Mouse (Mus musculus): Measurements from ENCODE around the gene Miga1. TPM values are rescaled to one million over a fixed set of nuclear protein-coding genes. Genes with fewer than 3 reads are reported as not detected.

Miga1 gene
- polyA plus RNA-seq, 1 experiment from 2014 or later = 3.8 TPM

GRCm38 (mm10) chr3:152352289-152352688 is 12.1 kb upstream of the Miga1 start:
- Histone ChIP-seq H3K36me3 (ENCODE audit: control insufficient read depth, insufficient read depth) (no peaks in the 10 kb centered on the region; the same call in 1 of the 2 replicates), H3K27ac (ENCODE audit: low read length) (no peak overlapping the region), H3K27me3 (ENCODE audit: control insufficient read depth, insufficient read depth, low read depth, low read length) (no peaks in the 10 kb centered on the region), H3K4me2 (ENCODE audit: low read depth, low read length) (no peak overlapping the region), H3K9ac (ENCODE audit: low read depth, low read length) (no peak overlapping the region), H3K4me1 (ENCODE audit: control insufficient read depth, low read depth, low read length) (peaks cover 36% of the 10 kb centered on the region), H3K9me3 (replicated peaks; ENCODE audit: control insufficient read depth, low read length) (no peaks in the 10 kb centered on the region), H3K4me3 (ENCODE audit: low read depth, low read length) (no peak overlapping the region)
- 61% methylated on average over 4 of the region's 4 CpGs for WGBS (ENCODE audit: insufficient replicate concordance)
- ATAC-seq (ENCODE audit: low read depth) = 0 out of 2 replicates have a peak, but pooled peaks have one; percentile 10

- Histone ChIP-seq H3K4me2 (ENCODE audit: low read depth, low read length) (no peak overlapping the region), H3K27me3 (ENCODE audit: control insufficient read depth, insufficient read depth, low read depth, low read length) (no peaks in the 10 kb centered on the region), H3K36me3 (ENCODE audit: control insufficient read depth, insufficient read depth) (no peaks in the 10 kb centered on the region; the same call in 1 of the 2 replicates), H3K27ac (ENCODE audit: low read length) (0 out of 2 replicates have a peak overlapping the region, but pooled peaks have one; percentile 12), H3K4me3 (ENCODE audit: low read depth, low read length) (no peak overlapping the region), H3K4me1 (ENCODE audit: control insufficient read depth, low read depth, low read length) (peaks cover 38% of the 10 kb centered on the region), H3K9me3 (replicated peaks; ENCODE audit: control insufficient read depth, low read length) (no peaks in the 10 kb centered on the region), H3K9ac (ENCODE audit: low read depth, low read length) (no peak overlapping the region)
- ATAC-seq (ENCODE audit: low read depth) = no peak
- 65% methylated on average over 5 of the region's 5 CpGs for WGBS (ENCODE audit: insufficient replicate concordance)
Observed at GRCm38 (mm10) chr3:152350966-152351365, 10.8 kb upstream of the Miga1 start.

- no peak overlapping the region for H3K4me2 ChIP-seq (ENCODE audit: low read depth, low read length)
- WGBS (ENCODE audit: insufficient replicate concordance) = 65% methylated on average over 3 of the region's 3 CpGs
- no peak for ATAC-seq (ENCODE audit: low read depth)
- H3K4me3 ChIP-seq (ENCODE audit: low read depth, low read length) = no peak overlapping the region
- no peaks in the 10 kb centered on the region for H3K9me3 ChIP-seq (replicated peaks; ENCODE audit: control insufficient read depth, low read length)
- no peaks in the 10 kb centered on the region; the same call in 1 of the 2 replicates for H3K36me3 ChIP-seq (ENCODE audit: control insufficient read depth, insufficient read depth)
- peaks cover 34% of the 10 kb centered on the region for H3K4me1 ChIP-seq (ENCODE audit: control insufficient read depth, low read depth, low read length)
- no peaks in the 10 kb centered on the region for H3K27me3 ChIP-seq (ENCODE audit: control insufficient read depth, insufficient read depth, low read depth, low read length)
- H3K9ac ChIP-seq (ENCODE audit: low read depth, low read length) = no peak overlapping the region
- no peak overlapping the region for H3K27ac ChIP-seq (ENCODE audit: low read length)
Observed at GRCm38 (mm10) chr3:152350431-152350830, 10.2 kb upstream of the Miga1 start.

- Histone ChIP-seq H3K36me3 (ENCODE audit: control insufficient read depth, insufficient read depth) (no peaks in the 10 kb centered on the region), H3K9me3 (replicated peaks; ENCODE audit: control insufficient read depth, low read length) (no peaks in the 10 kb centered on the region), H3K4me3 (ENCODE audit: low read depth, low read length) (no peak overlapping the region; the same call in 1 of the 2 replicates), H3K4me1 (ENCODE audit: control insufficient read depth, low read depth, low read length) (peaks cover 29% of the 10 kb centered on the region), H3K27me3 (ENCODE audit: control insufficient read depth, insufficient read depth, low read depth, low read length) (no peaks in the 10 kb centered on the region), H3K27ac (ENCODE audit: low read length) (no peak overlapping the region), H3K9ac (ENCODE audit: low read depth, low read length) (no peak overlapping the region), H3K4me2 (ENCODE audit: low read depth, low read length) (0 out of 2 replicates have a peak overlapping the region, but pooled peaks have one; percentile 71)
- WGBS (ENCODE audit: insufficient replicate concordance) = 80% methylated on average over 10 of the region's 10 CpGs
- no peak for ATAC-seq (ENCODE audit: low read depth)
Observed at GRCm38 (mm10) chr3:152348011-152348830, 8.0 kb upstream of the Miga1 start.

- peak; percentile 41 for ATAC-seq (ENCODE audit: low read depth)
- H3K4me1 ChIP-seq (ENCODE audit: control insufficient read depth, low read depth, low read length) = peaks cover 29% of the 10 kb centered on the region
Observed at GRCm38 (mm10) chr3:152347227-152347626, 7.0 kb upstream of the Miga1 start.

GRCm38 (mm10) chr3:152346633-152347141 is 6.5 kb upstream of the Miga1 start:
- peak; percentile 1; the same call in 1 of the 2 replicates for ATAC-seq (ENCODE audit: low read depth)
- Histone ChIP-seq H3K27ac (ENCODE audit: low read length) (peak overlapping the region; percentile 92), H3K27me3 (ENCODE audit: control insufficient read depth, insufficient read depth, low read depth, low read length) (no peaks in the 10 kb centered on the region), H3K4me3 (ENCODE audit: low read depth, low read length) (peak overlapping the region; percentile 86), H3K9ac (ENCODE audit: low read depth, low read length) (peak overlapping the region; percentile 82), H3K4me1 (ENCODE audit: control insufficient read depth, low read depth, low read length) (peaks cover 25% of the 10 kb centered on the region), H3K9me3 (replicated peaks; ENCODE audit: control insufficient read depth, low read length) (no peaks in the 10 kb centered on the region), H3K4me2 (ENCODE audit: low read depth, low read length) (peak overlapping the region; percentile 71), H3K36me3 (ENCODE audit: control insufficient read depth, insufficient read depth) (no peaks in the 10 kb centered on the region)
- WGBS (ENCODE audit: insufficient replicate concordance) = under 1% methylated on average over 30 of the region's 54 CpGs

More at GRCm38 (mm10) chr3:152347227-152347626, 7.0 kb upstream of the Miga1 start:
- peak overlapping the region; percentile 82 for H3K9ac ChIP-seq (ENCODE audit: low read depth, low read length)
- H3K36me3 ChIP-seq (ENCODE audit: control insufficient read depth, insufficient read depth) = no peaks in the 10 kb centered on the region
- no peaks in the 10 kb centered on the region for H3K27me3 ChIP-seq (ENCODE audit: control insufficient read depth, insufficient read depth, low read depth, low read length)
- H3K4me2 ChIP-seq (ENCODE audit: low read depth, low read length) = peak overlapping the region; percentile 71
- no peaks in the 10 kb centered on the region for H3K9me3 ChIP-seq (replicated peaks; ENCODE audit: control insufficient read depth, low read length)
- H3K27ac ChIP-seq (ENCODE audit: low read length) = peak overlapping the region; percentile 92
- 14% methylated on average over 3 of the region's 3 CpGs for WGBS (ENCODE audit: insufficient replicate concordance)
- H3K4me3 ChIP-seq (ENCODE audit: low read depth, low read length) = peak overlapping the region; percentile 86

- ATAC-seq (ENCODE audit: low read depth) = peak; percentile 96
- H3K27me3 ChIP-seq (ENCODE audit: control insufficient read depth, insufficient read depth, low read depth, low read length) = no peaks in the 10 kb centered on the region
- H3K4me3 ChIP-seq (ENCODE audit: low read depth, low read length) = peak within 1 kb of the TSS; percentile 86
- peaks cover 20% of the 10 kb centered on the region for H3K4me1 ChIP-seq (ENCODE audit: control insufficient read depth, low read depth, low read length)
- no peaks in the 10 kb centered on the region for H3K36me3 ChIP-seq (ENCODE audit: control insufficient read depth, insufficient read depth)
- H3K4me2 ChIP-seq (ENCODE audit: low read depth, low read length) = peak within 1 kb of the TSS; percentile 71
- WGBS (ENCODE audit: insufficient replicate concordance) = 9% methylated on average over 30 of the region's 44 CpGs
- H3K9me3 ChIP-seq (replicated peaks; ENCODE audit: control insufficient read depth, low read length) = no peaks in the 10 kb centered on the region
- peak within 1 kb of the TSS; percentile 82 for H3K9ac ChIP-seq (ENCODE audit: low read depth, low read length)
- H3K27ac ChIP-seq (ENCODE audit: low read length) = peak within 1 kb of the TSS; percentile 92
Observed at GRCm38 (mm10) chr3:152345732-152346632, 5.8 kb upstream of the Miga1 start, which contains the start of gene Usp33. Gene Usp33, plus strand, starts transcription at chr3:152346478.

GRCm38 (mm10) chr3:152342961-152343517 is 2.8 kb upstream of the Miga1 start:
- Histone ChIP-seq H3K4me3 (ENCODE audit: low read depth, low read length) (no peak overlapping the region), H3K4me2 (ENCODE audit: low read depth, low read length) (no peak overlapping the region), H3K27me3 (ENCODE audit: control insufficient read depth, insufficient read depth, low read depth, low read length) (no peaks in the 10 kb centered on the region), H3K9ac (ENCODE audit: low read depth, low read length) (no peak overlapping the region), H3K27ac (ENCODE audit: low read length) (no peak overlapping the region), H3K9me3 (replicated peaks; ENCODE audit: control insufficient read depth, low read length) (no peaks in the 10 kb centered on the region), H3K4me1 (ENCODE audit: control insufficient read depth, low read depth, low read length) (peaks cover 22% of the 10 kb centered on the region), H3K36me3 (ENCODE audit: control insufficient read depth, insufficient read depth) (no peaks in the 10 kb centered on the region)
- no peak for ATAC-seq (ENCODE audit: low read depth)
- 76% methylated on average over 15 of the region's 15 CpGs for WGBS (ENCODE audit: insufficient replicate concordance)

Data from liver, embryonic 16.5 days (tissue).